Mouse (Mus musculus) ES-CJ7 (cell line): ENCODE results near the gene Mysm1.
A peak's percentile ranks its signal among the peaks of the same experiment; 100 is the strongest.

Source experiments
- DNase-seq: peaks from one replicate; pipeline ENCODE4 v3.0.0; 2011; ENCODE audit warnings: low read depth, low spot score

Gene Mysm1

GRCm38 (mm10) chr4:94978590-94979499 is at the start of gene Mysm1:
Mysm1 (minus strand) TSS chr4:94979100.
- DNase-seq, result peak; percentile 89

DNA sequence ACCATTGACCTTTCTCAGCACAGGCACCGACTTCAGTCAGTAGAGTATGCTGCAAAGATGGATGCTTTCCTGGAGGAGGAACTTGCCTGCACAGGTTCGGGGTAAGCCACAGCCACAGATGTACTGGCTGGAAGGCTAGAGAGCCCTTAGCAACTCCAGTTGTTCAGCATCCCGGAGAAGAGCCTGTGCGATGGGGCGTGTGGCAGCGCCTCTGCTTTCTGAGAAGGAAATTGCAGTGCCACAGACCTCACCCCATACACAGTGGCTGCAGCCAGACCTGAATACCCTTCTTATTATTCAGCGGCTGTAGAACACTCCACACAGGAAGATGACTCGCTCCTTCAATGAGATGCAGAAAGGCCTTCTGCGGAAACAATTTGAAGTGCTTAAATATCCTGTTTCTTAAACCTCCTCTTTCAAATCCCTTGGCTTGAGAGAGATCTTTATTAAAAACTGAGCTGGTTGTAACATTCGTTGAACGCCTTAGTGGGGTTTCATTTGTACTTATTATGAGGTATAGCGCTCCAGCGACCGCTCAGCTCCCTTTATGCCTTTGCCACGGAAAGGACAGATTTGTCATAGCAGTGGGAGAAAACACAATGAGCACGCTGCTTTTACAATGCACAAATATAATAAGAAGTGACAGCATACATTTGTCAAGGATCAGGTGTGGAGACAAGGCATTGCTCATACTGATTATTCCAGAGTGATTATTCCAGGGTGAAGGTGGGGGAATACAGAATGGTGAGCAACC is 47.1 kb upstream of the Mysm1 start:
- DNase-seq, result no peak

DNA sequence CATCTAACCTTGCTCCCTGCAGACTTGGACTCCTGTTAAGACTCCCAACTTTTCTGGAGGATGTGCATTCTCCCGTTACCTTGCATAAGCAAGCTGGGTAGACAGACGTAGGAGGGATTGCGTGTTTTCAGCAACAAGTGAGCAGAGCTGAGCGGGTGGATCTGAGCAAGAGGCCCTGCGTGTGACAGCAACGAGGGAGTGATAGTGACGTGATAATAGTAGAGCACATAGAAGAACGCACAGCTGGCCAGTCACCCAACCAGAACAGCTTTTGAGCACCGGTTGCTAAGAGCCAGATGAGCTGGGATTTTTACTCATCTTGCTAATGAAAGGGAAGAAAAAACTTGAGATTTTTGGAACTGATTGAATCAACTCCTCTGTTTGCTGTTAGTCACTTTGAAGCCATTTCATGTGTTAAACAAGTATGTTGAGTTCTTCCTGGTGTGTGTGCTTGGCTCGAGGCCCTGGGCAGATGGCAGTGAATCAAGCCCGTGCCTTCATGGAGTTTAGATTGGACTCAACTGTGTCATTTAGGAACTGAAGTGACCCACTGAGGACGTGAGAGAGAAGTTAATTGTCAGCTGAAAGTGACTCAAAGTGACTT is 44.6 kb upstream of the Mysm1 start:
- DNase-seq, result no peak

DNA sequence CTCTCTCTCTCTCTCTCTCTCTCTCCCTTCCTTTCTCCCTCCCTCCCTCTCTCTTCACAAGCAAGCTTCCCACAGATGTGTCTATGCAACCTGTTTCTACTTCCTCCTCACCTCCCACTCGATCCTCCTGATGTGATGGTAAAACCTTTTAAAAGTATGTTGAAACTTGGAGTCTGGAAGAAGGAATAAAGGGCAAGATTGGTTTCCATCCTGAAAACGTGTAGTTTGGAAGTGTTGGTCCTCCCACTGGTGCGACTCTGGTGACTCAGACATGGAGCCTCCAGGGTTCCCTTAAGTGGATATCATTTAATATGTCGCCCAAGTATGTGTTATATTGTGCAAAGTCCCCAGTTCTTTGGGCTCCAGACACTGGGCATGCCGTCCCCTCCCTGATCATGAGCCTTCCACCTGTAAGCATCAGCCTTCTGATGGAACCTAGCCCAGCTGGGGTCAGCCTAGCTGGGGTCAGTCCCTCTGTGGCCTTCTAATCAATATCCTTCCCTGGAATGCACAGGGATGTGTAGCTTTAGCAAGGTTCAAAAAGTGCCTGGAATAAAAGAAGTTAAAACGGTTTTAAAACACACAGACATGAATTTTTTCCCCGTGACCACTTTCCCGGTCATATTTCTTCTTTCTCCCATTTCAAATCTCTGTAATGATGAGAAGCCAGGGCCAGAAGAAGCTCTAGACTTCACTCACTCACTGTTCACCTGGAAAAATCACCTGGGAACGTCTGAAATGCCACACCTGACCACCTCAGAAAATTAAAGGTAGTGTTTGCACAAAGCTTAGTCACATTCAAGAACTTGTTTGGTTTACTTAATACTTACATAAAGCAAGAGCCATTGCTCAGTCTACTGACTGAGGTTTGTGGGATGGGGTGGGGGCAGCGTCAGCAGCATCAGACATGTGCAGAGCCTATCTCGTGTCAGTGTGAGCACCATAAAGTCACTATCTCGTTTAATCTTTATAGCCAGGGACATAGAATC is 43.0 kb upstream of the Mysm1 start:
- no peak for DNase-seq

DNA sequence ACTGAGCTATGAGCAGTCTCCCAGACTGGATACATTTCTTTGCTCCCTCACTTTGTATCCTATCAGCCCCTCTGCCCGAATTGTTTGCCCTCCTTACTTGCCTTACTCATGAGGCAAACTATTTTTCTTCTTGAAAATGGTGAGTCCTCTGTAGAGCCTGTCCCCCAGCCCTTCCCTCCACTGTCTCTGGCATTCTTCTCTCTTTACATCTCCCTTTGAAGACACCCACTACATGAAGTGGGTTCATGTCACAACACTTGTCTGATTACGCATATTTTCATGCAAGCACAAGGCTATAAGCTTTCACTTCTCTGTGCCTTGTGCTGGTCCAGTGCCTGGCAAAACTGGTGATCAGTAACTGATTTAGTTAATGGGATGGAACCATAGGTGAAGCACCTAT is 41.3 kb upstream of the Mysm1 start:
- DNase-seq, result no peak

- DNase-seq, result no peak
Measured at GRCm38 (mm10) chr4:95018221-95018620, 39.3 kb upstream of the Mysm1 start.

DNA sequence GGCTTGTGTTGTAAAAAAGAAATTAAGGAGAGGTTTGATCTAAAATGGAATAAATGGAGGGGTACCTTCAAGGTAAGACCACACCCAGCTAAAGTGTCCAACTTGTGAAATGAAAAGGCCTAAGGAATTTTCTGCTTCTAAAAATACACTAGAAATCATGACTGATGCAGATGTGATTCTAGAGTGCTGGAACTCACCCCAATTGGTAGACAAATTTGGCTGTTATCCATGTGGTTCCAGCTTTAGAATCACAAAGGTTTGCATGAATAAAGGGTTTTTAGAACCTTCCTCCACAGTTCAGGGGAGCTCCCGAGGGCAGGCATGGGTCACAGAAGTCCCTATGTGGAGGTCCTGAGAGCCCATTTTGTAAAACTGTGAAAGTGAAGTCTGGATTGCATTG is 33.8 kb upstream of the Mysm1 start:
- no peak for DNase-seq

DNA sequence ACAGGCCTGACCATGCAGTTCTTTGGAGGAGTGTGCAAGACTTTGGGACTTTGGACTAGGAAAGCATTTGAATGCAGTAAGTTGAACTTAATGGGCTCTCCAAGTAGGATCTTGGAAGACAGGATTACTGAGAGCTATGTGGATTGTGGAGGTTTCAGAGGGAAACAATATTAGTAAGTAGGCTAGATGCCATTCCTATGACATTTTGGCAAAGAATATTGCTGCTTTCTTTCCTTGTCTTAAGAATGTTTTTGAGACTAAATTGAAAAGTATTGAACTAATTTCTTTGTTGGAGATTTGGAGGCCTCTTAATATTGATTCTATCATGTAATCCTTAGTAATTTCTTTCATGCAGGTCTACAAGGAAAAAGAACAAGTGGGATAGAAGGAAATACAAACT is 33.4 kb upstream of the Mysm1 start:
- no peak for DNase-seq

- DNase-seq, result peak; percentile 49
Measured at GRCm38 (mm10) chr4:95008175-95009057, 29.5 kb upstream of the Mysm1 start.

DNA sequence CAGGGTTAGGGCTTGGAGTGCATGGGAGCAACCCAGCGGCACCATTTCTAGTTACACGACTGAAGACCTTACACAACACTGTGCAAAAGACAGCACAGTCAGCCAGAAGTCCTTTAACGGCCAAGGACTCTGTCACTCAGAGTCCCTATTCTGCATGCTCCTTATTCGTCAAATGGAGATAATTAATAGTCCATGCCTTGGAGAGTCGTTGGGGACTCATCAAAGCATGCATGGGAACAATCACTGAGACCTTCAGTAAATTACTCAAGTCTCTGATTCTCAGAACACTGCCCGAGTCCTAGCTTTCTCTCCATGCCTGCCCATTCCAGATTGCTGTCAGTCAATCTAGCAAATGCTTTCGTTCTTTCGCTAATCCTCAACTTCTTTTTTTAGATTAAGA is 28.9 kb upstream of the Mysm1 start:
- DNase-seq, result no peak

GRCm38 (mm10) chr4:95005251-95005830 is 26.4 kb upstream of the Mysm1 start:
- DNase-seq, result no peak

DNA sequence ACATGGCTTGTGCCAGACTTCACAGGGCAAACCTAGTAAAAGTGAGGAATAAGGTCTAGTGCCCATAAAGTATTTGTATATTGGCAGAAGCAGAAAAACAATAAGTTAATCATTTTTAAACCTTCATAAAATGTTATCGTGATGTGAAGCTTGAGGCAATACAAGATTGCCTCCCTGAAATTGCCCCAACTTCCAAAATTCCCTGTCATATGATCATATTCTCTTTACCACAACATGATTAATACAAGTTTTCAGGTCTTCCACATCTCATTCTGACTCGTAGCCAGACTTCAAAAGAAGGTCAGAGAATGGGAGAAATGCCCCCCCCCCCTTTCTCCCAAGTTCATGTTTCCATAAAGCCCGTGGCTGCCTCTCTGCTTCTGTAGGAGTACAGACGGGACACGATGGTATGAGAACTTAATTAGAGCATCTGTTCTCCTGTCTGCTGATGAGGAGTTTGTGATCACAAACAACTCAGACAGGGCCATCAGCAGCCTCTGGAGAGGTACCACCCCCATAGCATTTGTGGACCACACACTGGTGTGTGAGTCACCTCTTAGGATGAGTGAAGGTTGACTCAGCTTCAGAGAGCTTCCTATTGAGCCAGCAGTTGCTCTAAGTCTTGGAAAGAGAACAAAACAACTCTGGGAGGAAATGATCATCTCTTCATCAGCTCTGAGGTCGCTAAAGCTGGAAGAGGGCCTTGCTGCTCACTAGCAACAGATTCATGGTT is 22.3 kb upstream of the Mysm1 start:
- DNase-seq, result no peak

- DNase-seq, result no peak
Measured at GRCm38 (mm10) chr4:95000147-95000546, 21.2 kb upstream of the Mysm1 start.

- peak; percentile 13 for DNase-seq
Measured at GRCm38 (mm10) chr4:94999249-94999648, 20.3 kb upstream of the Mysm1 start.

DNA sequence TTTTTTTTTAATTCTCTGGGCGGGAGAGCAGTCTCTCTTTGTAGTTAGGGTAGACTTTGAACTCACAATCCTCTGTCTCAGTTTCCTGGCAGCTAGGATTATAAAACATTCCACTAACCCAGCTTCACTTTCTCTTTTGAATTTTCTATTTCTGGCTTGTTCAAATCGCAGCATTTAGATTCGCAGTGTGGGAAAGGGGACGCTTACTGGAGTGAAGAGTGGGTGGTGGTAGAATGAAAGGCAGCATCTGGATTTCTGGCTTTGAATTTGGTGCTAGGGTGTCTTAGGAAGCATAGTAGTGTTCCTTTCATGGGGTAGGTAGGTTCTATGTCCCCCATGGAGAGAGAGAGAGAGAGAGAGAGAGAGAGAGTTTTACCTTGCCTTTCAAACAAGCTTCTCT is 17.0 kb upstream of the Mysm1 start:
- no peak for DNase-seq

DNA sequence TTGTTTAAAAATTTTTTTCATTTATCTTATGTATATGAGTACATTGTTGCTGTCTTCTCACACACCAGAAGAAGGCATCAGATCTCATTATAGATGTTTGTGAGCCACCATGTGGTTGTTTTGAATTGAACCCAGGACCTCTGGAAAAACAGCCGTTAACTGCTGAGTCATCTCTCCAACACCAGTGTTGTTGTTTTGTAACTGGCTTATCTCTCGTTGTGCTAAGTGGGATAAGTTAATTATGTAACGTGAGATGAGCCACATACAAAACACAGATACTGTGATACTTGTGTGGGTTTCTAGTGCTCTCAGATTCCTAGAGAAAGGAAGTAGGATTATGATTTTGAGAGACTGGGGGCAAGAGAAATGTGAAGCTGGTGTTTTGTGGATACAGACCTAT is 11.3 kb upstream of the Mysm1 start:
- DNase-seq, result no peak

- DNase-seq, result peak; percentile 23
Measured at GRCm38 (mm10) chr4:94987725-94988124, 8.8 kb upstream of the Mysm1 start.

DNA sequence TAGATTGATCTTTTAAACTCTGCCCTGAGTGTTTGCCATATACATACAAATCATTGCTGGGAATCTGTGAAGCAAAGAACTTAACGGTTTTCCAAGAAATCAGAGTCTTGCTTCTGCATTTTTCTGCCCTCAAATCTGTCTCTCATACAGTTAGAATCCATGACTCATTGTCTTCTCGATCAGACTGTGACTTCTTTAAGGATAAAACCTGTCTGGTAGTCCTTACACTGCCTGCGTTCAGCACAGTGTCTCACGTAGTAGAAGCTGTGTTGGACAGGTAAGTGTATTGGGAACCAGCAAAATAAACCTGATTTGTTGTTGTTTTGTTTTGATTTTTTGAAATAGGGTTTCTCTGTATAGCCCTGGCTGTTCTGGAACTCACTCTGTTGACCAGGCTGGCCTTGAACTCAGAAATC is 608 bp upstream of the Mysm1 start:
- DNase-seq, result no peak

GRCm38 (mm10) chr4:94973321-94973720 is 5.6 kb downstream of the Mysm1 start:
- DNase-seq, result no peak
